Mouse (Mus musculus): Measurements from ENCODE around the gene Wbp1. TPM values are rescaled to one million over a fixed set of nuclear protein-coding genes. Genes with fewer than 3 reads are reported as not detected.

Wbp1 gene
- 10 to 100 TPM; 46.4 to 46.7 TPM for total RNA-seq (2021)
- long read RNA-seq, experiment 1, transcript Wbp1-201 (5 exons, 1,419 nt), result major isoform, 22 of 72 reads
- long read RNA-seq, experiment 1, transcript Wbp1-207 (5 exons, 981 nt), result minor isoform, 5 of 72 reads
- long read RNA-seq, experiment 1, transcript Wbp1-202 (4 exons, 1,314 nt), result minor isoform, 5 of 72 reads
- long read RNA-seq, experiment 1, partial matches to known transcripts, result 4 of 72 reads
- long read RNA-seq, experiment 1, other reads (novel, unspliced or antisense), result 35 of 72 reads
- long read RNA-seq, experiment 2, transcript Wbp1-201 (5 exons, 1,419 nt), result major isoform, 19 of 44 reads
- long read RNA-seq, experiment 2, partial matches to known transcripts, result 1 of 44 reads
- long read RNA-seq, experiment 2, other reads (novel, unspliced or antisense), result 21 of 44 reads

DNA sequence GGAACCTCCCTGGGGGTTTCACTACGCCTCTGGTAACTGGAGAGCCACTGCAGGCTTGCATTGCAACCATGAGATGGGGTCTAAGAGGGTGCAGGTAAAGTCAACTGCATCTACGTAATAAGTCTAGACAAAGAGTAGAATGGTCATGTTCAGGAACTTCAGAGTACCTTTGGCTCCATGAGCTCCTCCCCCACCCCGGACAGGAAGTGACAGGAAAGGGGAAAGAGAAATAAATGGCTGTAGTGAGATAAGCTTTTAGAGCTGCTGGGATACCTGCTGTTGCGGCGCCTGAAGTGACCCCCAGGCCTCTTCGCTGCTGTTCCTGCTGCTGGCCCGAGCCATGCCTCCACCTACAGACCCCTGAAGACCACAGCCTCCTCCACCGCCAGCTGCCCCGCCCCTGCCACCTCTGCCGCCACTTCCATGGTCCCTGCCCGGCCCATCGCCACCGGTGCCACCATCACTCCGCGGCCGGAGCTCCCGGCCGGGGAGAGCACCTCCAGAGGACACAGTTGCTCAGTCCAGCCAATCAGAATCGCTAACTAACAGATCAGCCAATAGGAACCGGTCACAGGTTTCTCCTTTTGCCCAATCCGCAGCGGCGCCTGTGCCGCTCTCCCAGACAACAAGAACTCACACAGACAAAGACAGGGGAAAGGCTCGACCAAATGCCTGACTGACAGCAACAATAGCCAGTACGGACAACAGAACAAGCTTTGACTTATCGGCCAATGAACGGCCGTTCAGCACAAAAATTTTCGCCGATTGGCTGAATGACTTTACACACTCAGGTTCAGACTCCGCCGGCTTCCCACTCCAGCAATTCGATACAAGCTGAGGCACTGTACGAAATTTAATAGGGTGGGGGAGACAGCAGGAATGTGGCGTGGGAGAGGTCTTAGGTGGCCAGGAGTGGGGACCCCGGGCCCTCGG is at the start of gene Wbp1:
Gene Wbp1 (minus strand): TSS at position 630 of the 933 bp plus-strand sequence.
- DNase-seq (ENCODE audit: low spot score), result peak; percentile 95

GRCm38 (mm10) chr6:83171063-83171462 is 49.7 kb upstream of the Wbp1 start:
- no peak for DNase-seq (ENCODE audit: low spot score)

DNA sequence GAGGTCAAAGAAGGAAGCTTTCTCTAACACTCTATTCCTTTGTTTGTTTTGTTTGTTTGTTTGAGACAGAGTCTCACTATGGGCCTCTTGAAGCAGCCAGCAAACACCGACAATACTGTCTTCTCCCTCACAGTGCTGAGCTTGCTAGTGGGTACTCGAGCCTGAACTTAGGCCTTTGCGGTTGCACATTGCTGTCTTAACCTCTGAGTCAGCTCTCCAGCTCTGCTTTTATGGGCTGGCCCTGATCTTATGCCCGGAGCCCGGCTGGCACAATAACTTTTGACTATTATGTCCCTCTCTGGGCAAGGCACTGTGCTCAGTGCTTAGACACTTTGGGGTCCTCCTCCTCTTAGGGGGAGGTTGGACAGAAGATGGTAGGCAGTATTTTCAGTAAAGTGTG is 48.5 kb upstream of the Wbp1 start:
- no peak for DNase-seq (ENCODE audit: low spot score)

DNA sequence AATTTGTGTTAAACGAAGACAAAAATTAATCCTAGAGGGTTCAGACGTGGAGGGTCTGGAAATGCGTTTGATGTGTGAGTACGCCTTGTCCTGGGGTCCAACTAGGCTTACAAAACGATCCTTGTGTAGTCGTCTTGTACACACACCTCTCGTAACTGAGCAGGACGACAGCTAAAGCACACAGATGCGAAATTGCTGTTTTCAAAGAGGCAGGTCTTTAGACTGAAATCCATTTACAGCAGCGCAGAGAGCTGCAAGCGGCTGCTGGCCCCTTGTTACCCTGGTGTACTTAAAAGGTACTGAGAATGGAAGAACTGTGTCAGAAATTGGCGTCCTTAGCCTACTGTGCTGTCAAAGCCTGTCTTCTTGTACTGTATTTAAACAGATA is 44.9 kb upstream of the Wbp1 start:
- DNase-seq (ENCODE audit: low spot score), result no peak

DNA sequence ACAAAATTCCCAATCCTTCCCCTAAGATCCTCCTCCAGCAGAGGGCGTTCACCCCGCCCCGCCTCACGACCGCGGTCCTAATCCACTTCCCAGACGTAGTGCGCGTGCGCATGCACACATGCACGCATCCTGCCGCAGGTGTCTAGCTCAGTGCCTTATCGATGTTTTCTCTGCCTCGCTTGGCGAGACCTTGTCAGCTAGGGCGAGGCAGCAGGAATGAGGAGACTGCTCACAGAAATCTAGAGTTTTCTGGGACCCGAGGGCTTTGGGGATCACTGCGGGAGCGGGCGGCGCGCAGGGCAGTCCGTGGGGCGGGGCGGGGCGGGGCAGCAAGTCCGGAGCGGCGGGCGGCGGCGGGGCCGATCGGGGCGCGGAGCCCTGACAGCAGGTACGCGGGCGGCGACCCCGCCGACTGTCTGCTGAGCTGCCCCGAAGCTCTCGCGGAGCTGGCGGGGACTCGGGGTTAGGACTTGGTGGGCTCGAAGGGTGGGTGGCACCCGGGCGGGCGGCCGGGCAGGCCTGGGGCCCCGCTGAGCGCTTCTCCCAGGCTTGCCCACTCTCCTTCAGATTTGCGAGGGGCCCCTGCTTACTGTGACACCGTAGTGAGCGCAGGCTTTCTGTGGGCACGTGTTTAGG is 44.4 kb upstream of the Wbp1 start, which contains the start of gene Dctn1:
Gene Dctn1 (plus strand): TSS at position 314 of the 636 bp plus-strand sequence.
- peak; percentile 95 for DNase-seq (ENCODE audit: low spot score)

GRCm38 (mm10) chr6:83165026-83165606 is 43.8 kb upstream of the Wbp1 start:
- DNase-seq (ENCODE audit: low spot score), result no peak

DNA sequence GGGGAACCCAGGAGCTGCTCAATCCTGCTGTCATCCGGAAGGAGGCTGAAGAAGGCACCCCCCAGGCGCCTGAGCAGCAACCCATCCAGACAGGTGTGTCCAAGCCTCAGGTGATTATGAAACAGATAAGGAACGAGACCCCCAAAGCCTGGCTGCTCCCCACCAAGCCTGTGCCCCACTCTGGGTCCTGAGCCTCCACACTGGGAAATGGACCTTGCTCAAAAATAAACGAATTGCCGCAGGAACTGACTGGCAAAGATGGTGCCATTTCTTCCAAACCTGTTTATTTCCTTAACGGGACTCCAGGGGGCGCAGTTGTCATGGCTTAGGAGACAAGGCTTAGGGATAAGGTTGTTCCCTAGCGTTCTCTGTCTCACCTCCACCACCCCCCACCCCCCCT is 41.3 kb upstream of the Wbp1 start:
- peak; percentile 52 for DNase-seq (ENCODE audit: low spot score)

GRCm38 (mm10) chr6:83161921-83162641 is 40.7 kb upstream of the Wbp1 start:
- DNase-seq (ENCODE audit: low spot score), result peak; percentile 29

GRCm38 (mm10) chr6:83161442-83161841 is 40.1 kb upstream of the Wbp1 start:
- no peak for DNase-seq (ENCODE audit: low spot score)

DNA sequence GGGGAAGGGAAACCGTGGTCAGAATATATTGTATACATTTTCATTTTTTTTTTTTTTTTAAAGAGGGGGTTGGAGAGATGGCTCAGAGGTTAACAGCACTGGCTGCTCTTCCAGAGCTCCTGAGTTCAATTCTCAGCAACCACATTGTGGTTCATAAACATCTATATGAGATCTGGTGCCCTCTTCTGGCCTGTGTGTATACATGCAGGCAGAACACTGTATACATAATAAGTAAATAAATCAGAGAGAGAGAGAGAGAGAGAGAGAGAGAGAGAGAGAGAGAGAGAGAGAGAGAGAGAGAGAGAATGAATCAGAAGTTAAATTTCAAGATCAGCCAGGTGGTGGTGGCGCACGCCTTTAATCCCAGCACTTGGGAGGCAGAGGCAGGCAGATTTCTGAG is 38.1 kb upstream of the Wbp1 start:
- peak; percentile 39 for DNase-seq (ENCODE audit: low spot score)

GRCm38 (mm10) chr6:83156259-83156684 is 34.9 kb upstream of the Wbp1 start, which contains the start of the genes Wdr54 and 1700003E16Rik:
Wdr54 (minus strand) TSS chr6:83156397.
1700003E16Rik (plus strand) TSS chr6:83156404.
- peak; percentile 51 for DNase-seq (ENCODE audit: low spot score)

DNA sequence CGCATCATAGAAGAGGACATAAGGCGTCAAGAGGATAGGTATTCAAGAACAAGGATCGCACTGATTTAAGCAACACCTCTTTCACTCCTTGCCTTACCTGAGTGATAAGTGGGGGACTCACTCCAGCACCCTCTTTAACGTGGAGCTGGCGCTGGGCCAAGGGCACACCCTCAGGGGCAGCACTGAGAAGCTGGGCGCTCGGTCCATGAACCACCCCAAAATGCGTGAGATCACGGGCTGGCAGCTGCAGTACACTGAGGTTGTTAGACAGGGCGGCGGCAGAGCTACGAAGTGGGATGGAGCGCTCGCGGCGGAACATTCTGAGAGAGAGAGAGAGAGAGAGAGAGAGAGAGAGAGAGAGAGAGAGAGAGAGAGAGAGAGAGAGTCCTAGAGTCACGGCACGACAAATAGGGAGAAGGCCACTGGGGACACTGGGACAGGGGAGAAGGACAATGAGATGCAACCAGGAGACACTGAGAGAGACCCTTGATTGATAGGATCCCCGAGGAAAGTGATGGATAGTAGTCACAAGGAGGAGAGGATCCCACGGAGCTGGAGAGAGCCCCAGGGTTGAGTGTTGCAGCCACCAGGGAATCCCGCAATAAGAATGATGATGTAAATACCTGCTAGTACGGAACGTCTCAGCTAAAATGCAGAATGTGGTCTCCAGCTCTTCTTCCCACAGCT is 34.3 kb upstream of the Wbp1 start:
- DNase-seq (ENCODE audit: low spot score), result no peak

GRCm38 (mm10) chr6:83153485-83153884 is 32.1 kb upstream of the Wbp1 start:
- DNase-seq (ENCODE audit: low spot score), result no peak

DNA sequence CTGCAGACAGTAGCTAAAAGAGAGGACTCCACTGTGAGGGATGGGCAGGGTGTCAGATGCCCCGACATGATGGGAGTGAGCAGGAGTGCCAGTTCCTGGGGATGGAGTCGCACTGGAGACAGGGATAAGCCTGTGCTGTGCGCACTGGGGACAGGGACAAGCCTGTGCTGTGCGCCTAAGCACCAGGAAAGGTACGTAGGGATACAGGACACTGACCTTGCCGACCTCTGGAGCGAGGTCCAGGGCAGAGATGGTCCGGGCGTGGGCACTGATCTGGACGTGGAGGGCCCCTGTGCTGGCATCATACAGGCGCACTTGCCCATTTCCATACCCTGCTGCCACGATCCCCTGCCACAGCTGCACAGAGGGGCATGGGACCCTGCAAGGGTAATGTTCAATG is 31.7 kb upstream of the Wbp1 start:
- DNase-seq (ENCODE audit: low spot score), result no peak

GRCm38 (mm10) chr6:83151721-83152120 is 30.4 kb upstream of the Wbp1 start:
- DNase-seq (ENCODE audit: low spot score), result no peak

- DNase-seq (ENCODE audit: low spot score), result no peak
These were observed 25.9 kb upstream of the Wbp1 start for GRCm38 (mm10) chr6:83147280-83147679.

DNA sequence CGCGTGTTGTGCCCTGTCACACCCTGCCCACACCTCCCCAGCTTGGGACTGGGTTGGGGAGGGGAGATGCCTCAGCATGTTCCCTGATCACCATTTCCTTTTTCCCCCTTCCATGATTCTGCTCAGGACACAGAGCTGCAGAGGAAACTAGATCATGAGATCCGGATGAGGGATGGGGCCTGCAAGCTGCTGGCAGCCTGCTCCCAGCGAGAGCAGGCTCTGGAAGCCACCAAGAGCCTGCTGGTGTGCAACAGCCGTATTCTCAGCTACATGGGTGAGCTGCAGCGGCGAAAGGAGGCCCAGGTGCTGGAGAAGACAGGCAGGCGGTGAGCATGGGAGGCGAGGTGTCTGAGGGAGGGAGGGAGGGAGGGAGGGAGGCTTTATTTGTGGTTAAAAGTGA is 24.4 kb upstream of the Wbp1 start:
- DNase-seq (ENCODE audit: low spot score), result no peak

- no peak for DNase-seq (ENCODE audit: low spot score)
These were observed 23.9 kb upstream of the Wbp1 start for GRCm38 (mm10) chr6:83145209-83145608.

DNA sequence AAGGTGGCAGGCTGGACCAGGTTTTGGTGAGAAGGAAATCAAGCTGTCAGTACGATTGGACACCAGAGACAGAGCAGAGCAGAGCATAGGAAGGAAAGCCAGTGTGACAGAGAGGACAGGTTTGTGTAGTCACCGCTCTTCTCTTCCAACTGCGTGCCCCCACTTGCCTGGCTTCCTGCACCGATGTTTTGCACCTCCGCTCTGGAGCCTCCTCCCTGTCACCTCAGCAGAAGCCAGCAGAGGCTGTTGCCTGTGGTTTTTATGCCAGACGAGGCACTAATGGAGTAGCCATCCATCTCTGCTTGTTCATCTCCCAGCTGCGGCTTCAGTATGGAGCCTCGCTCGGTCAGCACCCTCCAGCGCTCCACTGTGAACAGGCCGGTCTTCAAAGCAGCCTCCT is 21.5 kb upstream of the Wbp1 start:
- no peak for DNase-seq (ENCODE audit: low spot score)

DNA sequence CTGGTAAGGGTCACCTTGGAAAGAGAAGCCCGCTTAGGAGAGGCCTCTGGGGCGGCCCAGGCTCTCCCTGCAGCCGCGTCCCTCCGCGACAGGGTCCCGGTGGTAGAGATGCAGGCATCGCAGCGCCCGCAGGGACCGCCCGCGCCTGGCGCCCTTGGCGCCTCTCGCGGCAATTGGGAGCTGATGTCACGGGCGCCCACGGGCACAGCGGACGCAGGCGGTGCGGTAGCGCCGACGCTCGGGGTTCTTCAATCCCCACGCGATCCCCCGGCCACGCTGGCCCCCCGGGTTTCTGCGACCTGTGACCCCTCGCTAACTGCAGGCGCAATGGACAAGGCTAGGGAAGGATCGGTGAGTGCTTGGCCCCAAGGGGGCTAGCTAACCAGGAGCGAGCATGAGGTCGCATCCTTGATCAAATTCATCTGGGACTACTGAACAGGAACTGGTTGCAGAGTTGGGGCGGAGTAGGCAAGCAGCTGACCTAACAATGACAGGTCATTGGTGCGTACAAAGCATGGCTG is 20.9 kb upstream of the Wbp1 start:
- DNase-seq (ENCODE audit: low spot score), result no peak
